Mouse (Mus musculus): ENCODE results near the gene Cbx5. TPM values are rescaled to one million over a fixed set of nuclear protein-coding genes. Genes with fewer than 3 reads are reported as not detected.
A peak's percentile ranks its signal among the peaks of the same experiment; 100 is the strongest.

Cbx5 gene
- polyA plus RNA-seq, 1 experiment from 2014 or later: 27.8 TPM

DNA sequence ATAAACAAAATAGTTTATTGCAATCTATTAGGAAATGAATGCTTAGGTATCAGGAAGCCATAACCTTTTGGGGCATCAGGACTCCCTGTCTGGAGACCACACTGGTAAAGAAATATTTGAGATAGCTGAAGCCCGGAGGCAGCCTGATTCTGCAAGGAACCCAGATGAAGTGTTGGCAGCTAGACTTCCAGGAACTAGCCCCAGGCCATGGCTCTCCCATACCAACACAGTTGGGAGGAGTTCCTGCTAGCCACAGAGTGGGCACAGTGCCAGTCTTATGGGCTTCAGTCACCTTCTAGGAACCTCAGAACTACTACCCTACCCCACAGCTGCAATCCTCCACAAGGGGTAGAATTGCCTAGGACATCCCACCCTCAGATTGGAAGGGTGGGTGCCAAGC, 20.4 kb upstream of the Cbx5 start:
- Histone ChIP-seq H3K27ac (ENCODE audit: low read length) (no peak overlapping the region; the same call in 1 of the 2 replicates), H3K4me2 (replicated peaks; ENCODE audit: low read depth, low read length) (no peak overlapping the region), H3K4me3 (ENCODE audit: low read depth, low read length) (no peak overlapping the region), H3K9ac (replicated peaks; ENCODE audit: low read depth) (no peak overlapping the region), H3K36me3 (ENCODE audit: insufficient read depth, low read length) (no peaks in the 10 kb centered on the region), H3K27me3 (replicated peaks; ENCODE audit: insufficient read depth, low read length) (no peaks in the 10 kb centered on the region), H3K4me1 (ENCODE audit: insufficient read depth, low read depth, low read length) (peaks cover 6% of the 10 kb centered on the region; the same call in 1 of the 2 replicates), H3K9me3 (ENCODE audit: low read length) (no peaks in the 10 kb centered on the region)
- ATAC-seq (no peak), DNase-seq (ENCODE audit: low spot score) (no peak)
- TF ChIP-seq CTCF (IDR thresholded peaks at IDR 0.05): no peak
- TF ChIP-seq EP300 (IDR thresholded peaks at IDR 0.05): no peak
- 15% methylated on average over 1 of the region's 1 CpGs for WGBS

- Histone ChIP-seq H3K27me3 (replicated peaks; ENCODE audit: insufficient read depth, low read length) (no peaks in the 10 kb centered on the region), H3K9ac (replicated peaks; ENCODE audit: low read depth) (no peak overlapping the region), H3K4me1 (ENCODE audit: insufficient read depth, low read depth, low read length) (peaks cover 7% of the 10 kb centered on the region; the same call in 1 of the 2 replicates), H3K4me2 (replicated peaks; ENCODE audit: low read depth, low read length) (no peak overlapping the region), H3K9me3 (ENCODE audit: low read length) (no peaks in the 10 kb centered on the region), H3K4me3 (ENCODE audit: low read depth, low read length) (no peak overlapping the region), H3K27ac (ENCODE audit: low read length) (no peak overlapping the region), H3K36me3 (ENCODE audit: insufficient read depth, low read length) (no peaks in the 10 kb centered on the region)
- DNase-seq (ENCODE audit: low spot score) (no peak), ATAC-seq (no peak)
- TF ChIP-seq CTCF (IDR thresholded peaks at IDR 0.05) (no peak), EP300 (IDR thresholded peaks at IDR 0.05) (no peak)
- WGBS: 83% methylated on average over 5 of the region's 5 CpGs
These were observed 19.5 kb upstream of the Cbx5 start for GRCm38 (mm10) chr15:103259162-103259561.

GRCm38 (mm10) chr15:103257790-103258728, 18.4 kb upstream of the Cbx5 start, which contains the start of gene Nfe2:
Nfe2 (minus strand) TSS chr15:103258403.
- 9% methylated on average over 15 of the region's 15 CpGs for WGBS
- no peaks in the 10 kb centered on the region for H3K36me3 ChIP-seq (ENCODE audit: insufficient read depth, low read length)
- H3K4me3 ChIP-seq (ENCODE audit: low read depth, low read length): peak within 1 kb of the TSS; percentile 26; the same call in 1 of the 2 replicates
- H3K4me1 ChIP-seq (ENCODE audit: insufficient read depth, low read depth, low read length): peaks cover 7% of the 10 kb centered on the region; the same call in 1 of the 2 replicates
- no peaks in the 10 kb centered on the region for H3K27me3 ChIP-seq (replicated peaks; ENCODE audit: insufficient read depth, low read length)
- TF ChIP-seq CTCF (IDR thresholded peaks at IDR 0.05) (peak; percentile 28), EP300 (IDR thresholded peaks at IDR 0.05) (peak; percentile 78; the same call in 1 of the 2 replicates)
- peak within 1 kb of the TSS; percentile 57 for H3K4me2 ChIP-seq (replicated peaks; ENCODE audit: low read depth, low read length)
- H3K9me3 ChIP-seq (ENCODE audit: low read length): no peaks in the 10 kb centered on the region
- ATAC-seq (peak; percentile 96), DNase-seq (ENCODE audit: low spot score) (peak; percentile 94)
- H3K9ac ChIP-seq (replicated peaks; ENCODE audit: low read depth): no peak within 1 kb of the TSS
- peak within 1 kb of the TSS; percentile 66 for H3K27ac ChIP-seq (ENCODE audit: low read length)

DNA sequence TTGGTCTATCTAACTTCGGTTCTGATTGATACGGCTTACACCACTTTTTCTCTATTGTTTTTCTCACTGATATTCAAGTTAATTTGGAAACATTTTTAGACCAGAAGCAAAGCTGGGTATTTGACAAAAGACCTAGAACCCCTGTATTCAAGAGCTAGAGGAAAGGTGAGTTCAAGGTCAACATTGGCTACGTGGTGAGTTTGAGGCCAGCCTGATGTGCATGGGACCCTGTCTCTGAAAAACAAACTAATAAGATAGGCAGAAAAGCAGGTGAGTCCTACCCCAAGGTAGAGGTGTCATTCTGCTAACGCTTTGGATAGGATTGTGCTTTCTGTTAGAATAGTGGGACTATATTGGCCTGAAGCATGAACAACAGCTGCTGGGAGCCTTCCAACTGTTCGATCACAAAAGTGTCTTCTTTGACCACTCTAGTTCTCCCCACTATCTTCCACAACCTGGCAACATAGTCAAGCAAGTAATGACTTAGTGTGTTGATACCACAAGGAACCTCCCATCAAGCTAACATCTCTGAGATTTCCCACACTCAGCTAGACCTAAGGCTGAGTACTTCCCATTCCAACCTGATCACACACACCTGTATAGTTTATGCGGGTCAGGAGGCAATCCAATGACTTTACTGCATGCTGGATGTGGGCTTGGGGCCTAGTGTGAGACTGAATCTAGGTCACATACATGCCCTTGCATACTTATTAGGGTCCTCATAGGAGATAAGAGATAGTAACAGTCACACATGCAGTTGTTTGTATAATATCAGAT, 16.8 kb upstream of the Cbx5 start:
- H3K27me3 ChIP-seq (replicated peaks; ENCODE audit: insufficient read depth, low read length): no peaks in the 10 kb centered on the region
- DNase-seq (ENCODE audit: low spot score) (no peak), ATAC-seq (no peak)
- no peaks in the 10 kb centered on the region for H3K9me3 ChIP-seq (ENCODE audit: low read length)
- H3K27ac ChIP-seq (ENCODE audit: low read length): no peak overlapping the region
- 87% methylated on average over 6 of the region's 6 CpGs for WGBS
- no peak overlapping the region for H3K4me3 ChIP-seq (ENCODE audit: low read depth, low read length)
- TF ChIP-seq CTCF (IDR thresholded peaks at IDR 0.05) (no peak), EP300 (IDR thresholded peaks at IDR 0.05) (no peak)
- H3K36me3 ChIP-seq (ENCODE audit: insufficient read depth, low read length): no peaks in the 10 kb centered on the region
- H3K4me1 ChIP-seq (ENCODE audit: insufficient read depth, low read depth, low read length): peaks cover 7% of the 10 kb centered on the region; the same call in 1 of the 2 replicates
- H3K9ac ChIP-seq (replicated peaks; ENCODE audit: low read depth): no peak overlapping the region
- no peak overlapping the region for H3K4me2 ChIP-seq (replicated peaks; ENCODE audit: low read depth, low read length)

DNA sequence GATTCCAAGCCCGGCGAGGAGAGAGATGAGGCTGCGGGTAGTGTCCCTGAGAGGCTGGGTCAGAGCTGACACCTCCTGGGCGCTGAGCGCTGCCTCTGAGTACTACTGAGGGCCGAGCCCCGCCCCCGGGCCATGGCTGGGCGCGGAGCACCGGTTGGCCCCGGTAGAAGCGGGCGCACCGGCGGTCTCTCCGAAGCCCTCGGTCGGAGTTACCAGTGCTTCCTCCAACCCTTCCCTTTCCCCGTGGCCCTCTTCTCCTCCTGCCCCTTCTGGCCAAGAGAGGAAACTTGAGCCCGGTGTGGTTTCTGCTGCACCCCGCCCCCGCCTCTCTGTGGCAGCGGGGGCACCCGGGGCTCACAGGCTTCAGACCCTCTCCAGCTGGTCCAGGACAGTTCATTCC, 15.6 kb upstream of the Cbx5 start:
- Histone ChIP-seq H3K4me3 (ENCODE audit: low read depth, low read length) (peak overlapping the region; percentile 44), H3K36me3 (ENCODE audit: insufficient read depth, low read length) (no peaks in the 10 kb centered on the region), H3K9ac (replicated peaks; ENCODE audit: low read depth) (peak overlapping the region; percentile 48; the same call in 1 of the 2 replicates), H3K9me3 (ENCODE audit: low read length) (no peaks in the 10 kb centered on the region), H3K27me3 (replicated peaks; ENCODE audit: insufficient read depth, low read length) (no peaks in the 10 kb centered on the region), H3K4me1 (ENCODE audit: insufficient read depth, low read depth, low read length) (peaks cover 7% of the 10 kb centered on the region; the same call in 1 of the 2 replicates), H3K27ac (ENCODE audit: low read length) (peak overlapping the region; percentile 2; the same call in 1 of the 2 replicates), H3K4me2 (replicated peaks; ENCODE audit: low read depth, low read length) (peak overlapping the region; percentile 74)
- ATAC-seq: peak; percentile 31
- peak; percentile 79 for DNase-seq (ENCODE audit: low spot score)
- TF ChIP-seq CTCF (IDR thresholded peaks at IDR 0.05) (peak; percentile 59), EP300 (IDR thresholded peaks at IDR 0.05) (no peak)
- 1% methylated on average over 16 of the region's 25 CpGs for WGBS

DNA sequence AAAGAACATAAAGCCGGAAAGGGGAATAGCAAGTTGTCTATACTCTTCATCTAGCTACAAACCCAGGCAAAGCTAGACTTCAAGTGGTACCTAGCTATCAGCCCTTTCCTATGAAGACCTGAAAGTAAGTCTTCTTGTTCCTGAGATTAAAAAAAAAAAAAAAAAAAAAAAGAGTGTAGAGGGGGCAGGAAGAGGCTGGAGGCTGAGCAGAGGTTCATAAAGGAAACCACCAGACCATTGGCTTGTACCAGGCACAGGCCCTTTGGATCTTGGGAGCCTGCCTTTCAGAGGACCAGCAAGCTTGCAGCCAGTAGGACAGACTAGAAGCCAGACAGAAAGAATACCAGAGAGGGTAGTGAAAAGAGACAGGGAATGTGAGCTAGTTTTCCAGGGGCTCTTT, 13.7 kb upstream of the Cbx5 start:
- Histone ChIP-seq H3K36me3 (ENCODE audit: insufficient read depth, low read length) (0 out of 2 replicates have a peak, but pooled peaks cover 5% of the 10 kb centered on the region), H3K4me2 (replicated peaks; ENCODE audit: low read depth, low read length) (no peak overlapping the region), H3K9me3 (ENCODE audit: low read length) (no peaks in the 10 kb centered on the region), H3K4me1 (ENCODE audit: insufficient read depth, low read depth, low read length) (peaks cover 7% of the 10 kb centered on the region; the same call in 1 of the 2 replicates), H3K27ac (ENCODE audit: low read length) (no peak overlapping the region), H3K4me3 (ENCODE audit: low read depth, low read length) (no peak overlapping the region), H3K9ac (replicated peaks; ENCODE audit: low read depth) (no peak overlapping the region), H3K27me3 (replicated peaks; ENCODE audit: insufficient read depth, low read length) (no peaks in the 10 kb centered on the region)
- 90% methylated on average over 1 of the region's 1 CpGs for WGBS
- no peak for TF ChIP-seq EP300 (IDR thresholded peaks at IDR 0.05)
- no peak for TF ChIP-seq CTCF (IDR thresholded peaks at IDR 0.05)
- DNase-seq (ENCODE audit: low spot score): no peak
- ATAC-seq: no peak

All from lung, postnatal 0 days (tissue).